Mouse (Mus musculus): ENCODE data around the gene Tbrg4.

Gene Tbrg4

GRCm38 (mm10) chr11:6628568-6628967 is 2.7 kb upstream of the Tbrg4 start:
- in situ Hi-C loops (cut with MboI; ENCODE audit: low pct_unique_long_range_greater_than_20kb in 1 of 2, low sequenced_read_pairs in 2 of 2, unreplicated experiment in 1 of 2): no loop called here

- in situ Hi-C loops (cut with MboI; ENCODE audit: low pct_unique_long_range_greater_than_20kb in 1 of 2, low sequenced_read_pairs in 2 of 2, unreplicated experiment in 1 of 2): no loop called here
Measured at GRCm38 (mm10) chr11:6627731-6628130, 1.9 kb upstream of the Tbrg4 start.

- in situ Hi-C loops (cut with MboI; ENCODE audit: low pct_unique_long_range_greater_than_20kb in 1 of 2, low sequenced_read_pairs in 2 of 2, unreplicated experiment in 1 of 2): no loop called here
Measured at GRCm38 (mm10) chr11:6626388-6626772, 513 bp upstream of the Tbrg4 start.

GRCm38 (mm10) chr11:6624619-6625382 is 1.1 kb downstream of the Tbrg4 start:
- in situ Hi-C loops (cut with MboI; ENCODE audit: low pct_unique_long_range_greater_than_20kb in 1 of 2, low sequenced_read_pairs in 2 of 2, unreplicated experiment in 1 of 2): no loop called here

- in situ Hi-C loops (cut with MboI; ENCODE audit: low pct_unique_long_range_greater_than_20kb in 1 of 2, low sequenced_read_pairs in 2 of 2, unreplicated experiment in 1 of 2): no loop called here
Measured at GRCm38 (mm10) chr11:6623704-6624103, 2.2 kb downstream of the Tbrg4 start.

GRCm38 (mm10) chr11:6615250-6616205 is 10.3 kb downstream of the Tbrg4 start:
- in situ Hi-C loops (cut with MboI; ENCODE audit: low pct_unique_long_range_greater_than_20kb in 1 of 2, low sequenced_read_pairs in 2 of 2, unreplicated experiment in 1 of 2): no loop called here

GRCm38 (mm10) chr11:6605491-6606399 is 20.1 kb downstream of the Tbrg4 start, which contains the start of gene Nacad:
Gene Nacad (minus strand): TSS chr11:6606053.
- in situ Hi-C loops (cut with MboI; ENCODE audit: low pct_unique_long_range_greater_than_20kb in 1 of 2, low sequenced_read_pairs in 2 of 2, unreplicated experiment in 1 of 2): no loop called here

GRCm38 (mm10) chr11:6605021-6605481 is 20.8 kb downstream of the Tbrg4 start:
- in situ Hi-C loops (cut with MboI; ENCODE audit: low pct_unique_long_range_greater_than_20kb in 1 of 2, low sequenced_read_pairs in 2 of 2, unreplicated experiment in 1 of 2): no loop called here

GRCm38 (mm10) chr11:6604604-6604936 is 21.3 kb downstream of the Tbrg4 start:
- in situ Hi-C loops (cut with MboI; ENCODE audit: low pct_unique_long_range_greater_than_20kb in 1 of 2, low sequenced_read_pairs in 2 of 2, unreplicated experiment in 1 of 2): no loop called here

- in situ Hi-C loops (cut with MboI; ENCODE audit: low pct_unique_long_range_greater_than_20kb in 1 of 2, low sequenced_read_pairs in 2 of 2, unreplicated experiment in 1 of 2): no loop called here
Measured at GRCm38 (mm10) chr11:6603887-6604603, 21.8 kb downstream of the Tbrg4 start.

GRCm38 (mm10) chr11:6603224-6603623 is 22.6 kb downstream of the Tbrg4 start:
- in situ Hi-C loops (cut with MboI; ENCODE audit: low pct_unique_long_range_greater_than_20kb in 1 of 2, low sequenced_read_pairs in 2 of 2, unreplicated experiment in 1 of 2): no loop called here

- in situ Hi-C loops (cut with MboI; ENCODE audit: low pct_unique_long_range_greater_than_20kb in 1 of 2, low sequenced_read_pairs in 2 of 2, unreplicated experiment in 1 of 2): no loop called here
Measured at GRCm38 (mm10) chr11:6602662-6603061, 23.2 kb downstream of the Tbrg4 start.

- in situ Hi-C loops (cut with MboI; ENCODE audit: low pct_unique_long_range_greater_than_20kb in 1 of 2, low sequenced_read_pairs in 2 of 2, unreplicated experiment in 1 of 2): no loop called here
Measured at GRCm38 (mm10) chr11:6601649-6602480, 24.0 kb downstream of the Tbrg4 start.

- in situ Hi-C loops (cut with MboI; ENCODE audit: low pct_unique_long_range_greater_than_20kb in 1 of 2, low sequenced_read_pairs in 2 of 2, unreplicated experiment in 1 of 2): no loop called here
Measured at GRCm38 (mm10) chr11:6600284-6600944, 25.5 kb downstream of the Tbrg4 start.

GRCm38 (mm10) chr11:6599831-6600230 is 26.0 kb downstream of the Tbrg4 start:
- in situ Hi-C loops (cut with MboI; ENCODE audit: low pct_unique_long_range_greater_than_20kb in 1 of 2, low sequenced_read_pairs in 2 of 2, unreplicated experiment in 1 of 2): no loop called here

GRCm38 (mm10) chr11:6599011-6599681 is 26.7 kb downstream of the Tbrg4 start:
- in situ Hi-C loops (cut with MboI; ENCODE audit: low pct_unique_long_range_greater_than_20kb in 1 of 2, low sequenced_read_pairs in 2 of 2, unreplicated experiment in 1 of 2): no loop called here
